Mouse (Mus musculus) G1E (cell line): ENCODE data around the gene Sfxn5.

ENCODE experiments used
- CTCF ChIP-seq: IDR thresholded peaks from 2 replicates; pipeline ENCODE4 v1.5.1; 2012; ENCODE audit warnings: low read depth, low read length, inconsistent platforms, mixed read lengths
- GATA1 ChIP-seq: IDR thresholded peaks from 2 replicates; pipeline ENCODE4 v1.6.1; 2012; ENCODE audit warnings: borderline replicate concordance, low read length, inconsistent platforms, mixed read lengths
- POLR2AphosphoS5 ChIP-seq: IDR thresholded peaks from 2 replicates; pipeline ENCODE4 v1.6.1; 2012; ENCODE audit warnings: low read depth, low read length, inconsistent platforms; ENCODE audit not compliant: insufficient replicate concordance
- TAL1 ChIP-seq: conservative IDR thresholded peaks from 2 replicates; pipeline ENCODE4 v1.6.1; 2012; ENCODE audit warnings: low read depth, low read length, inconsistent platforms, mixed read lengths

DNA sequence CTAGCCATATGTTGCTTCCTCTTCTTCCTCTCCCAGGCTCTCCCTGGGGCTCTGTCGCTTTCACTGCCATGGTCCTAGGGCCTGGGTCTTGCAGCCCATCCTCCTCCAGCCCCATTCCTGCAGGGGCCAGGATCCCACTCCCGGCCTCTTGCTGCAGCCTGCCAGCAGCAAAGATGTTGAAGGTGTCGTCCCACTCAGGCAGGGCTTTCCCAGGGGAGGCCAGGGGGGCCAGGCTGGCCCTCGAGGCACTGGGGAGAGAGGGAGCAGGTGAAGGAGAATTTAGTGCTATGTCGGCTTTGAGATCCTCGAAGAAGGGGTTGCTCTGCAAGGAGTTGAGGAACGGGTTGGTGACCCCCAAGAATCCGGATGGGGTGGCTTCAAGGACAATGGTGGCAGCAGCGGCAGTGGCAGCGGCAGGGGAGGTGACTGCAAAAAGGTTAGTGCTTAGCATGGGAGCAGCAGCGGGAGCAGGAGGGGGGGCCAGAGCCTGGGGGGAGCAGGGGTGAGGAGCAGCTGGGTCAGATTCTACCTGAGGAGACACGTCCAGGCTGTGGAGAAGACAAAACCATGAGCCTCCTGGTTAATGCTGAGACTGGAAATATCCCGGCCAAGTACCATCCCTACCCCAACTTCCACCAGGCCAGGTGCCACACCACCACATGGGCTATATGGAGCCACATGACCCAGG is 8.7 kb upstream of the Sfxn5 start:
- no peak for TF ChIP-seq CTCF
- TF ChIP-seq GATA1: no peak
- TF ChIP-seq TAL1: no peak
- no peak for TF ChIP-seq POLR2AphosphoS5
